Mouse (Mus musculus) olfactory bulb, adult 2 months (tissue): ENCODE measurements around the gene Prkn.

Experiments
- CTCF ChIP-seq: fragments of 200-500 bp; IDR thresholded peaks from 2 replicates; pipeline ENCODE4 v1.5.1; 2012; ENCODE audit warnings: low read depth, mild to moderate bottlenecking, low read length, moderate library complexity; ENCODE audit not compliant: insufficient read depth
- POLR2A ChIP-seq: fragments of 200-500 bp; IDR thresholded peaks from 2 replicates; pipeline ENCODE4 v1.6.1; 2012; ENCODE audit warnings: mild to moderate bottlenecking, low read depth, low read length, moderate library complexity; ENCODE audit not compliant: insufficient read depth

- no peak for TF ChIP-seq CTCF
- TF ChIP-seq POLR2A, result no peak
Measured at GRCm38 (mm10) chr17:11885601-11886000, 1045.4 kb downstream of the Prkn start.
